Mouse (Mus musculus) limb, embryonic 15.5 days (tissue): ENCODE results near the gene Gns. TPM values are rescaled to one million over a fixed set of nuclear protein-coding genes. Genes with fewer than 3 reads are reported as not detected.

Experiments
- ATAC-seq: fragments of 200-750 bp; cut with Nextera tagmentation; 2 replicates; pipeline ENCODE4 v1.8.0; 2017; ENCODE audit warnings: low read depth, moderate TSS enrichment; ENCODE audit not compliant: insufficient number of reproducible peaks, low FRiP score, low TSS enrichment
- H3K27ac ChIP-seq: fragments of 300-500 bp; sonication (generic); 2 replicates; pipeline ENCODE4 v1.5.1; 2015; ENCODE audit warnings: moderate library complexity, mild to moderate bottlenecking, inconsistent platforms
- H3K27me3 ChIP-seq: fragments of 300-500 bp; sonication (generic); 2 replicates; pipeline ENCODE4 v1.6.1; 2015; ENCODE audit warnings: inconsistent platforms
- H3K36me3 ChIP-seq: fragments of 300-500 bp; sonication (generic); 2 replicates; pipeline ENCODE4 v1.6.1; 2015; ENCODE audit warnings: inconsistent platforms
- H3K4me1 ChIP-seq: fragments of 300-500 bp; sonication (generic); 2 replicates; pipeline ENCODE4 v1.6.1; 2015; ENCODE audit warnings: inconsistent platforms
- H3K4me2 ChIP-seq: fragments of 300-500 bp; sonication (generic); 2 replicates; pipeline ENCODE4 v1.6.1; 2015; ENCODE audit warnings: mild to moderate bottlenecking, inconsistent platforms
- H3K4me3 ChIP-seq: fragments of 300-500 bp; sonication (generic); 2 replicates; pipeline ENCODE4 v1.5.1; 2015; ENCODE audit warnings: mild to moderate bottlenecking, inconsistent platforms
- H3K9ac ChIP-seq: fragments of 300-500 bp; sonication (generic); 2 replicates; pipeline ENCODE4 v1.6.1; 2015; ENCODE audit warnings: inconsistent platforms
- H3K9me3 ChIP-seq: fragments of 300-500 bp; sonication (generic); 2 replicates; pipeline ENCODE4 v1.6.1; 2016; ENCODE audit warnings: inconsistent platforms
- WGBS: fragments of 180-500 bp; shearing (Covaris S2); methylation state at CpG from one replicate; pipeline ENCODE4 v1.1.7; 2015; 5-methylcytosine and 5-hydroxymethylcytosine counted together
- polyA plus RNA-seq: library from polyadenylated mRNA; unstranded; fragments of >200 nt; fragmentation: Nextera tagmentation; extraction: Ambion mirVana; gene quantifications from 2 replicates; pipeline ENCODE4 v1.2.1, GENCODE M21; 2015

The Gns gene
- polyA plus RNA-seq, 1 experiment from 2014 or later, result 47.6 TPM

GRCm38 (mm10) chr10:121414127-121414526 lies 49.2 kb downstream of the Gns start:
- Histone ChIP-seq H3K4me2 (no peak overlapping the region), H3K27me3 (no peaks in the 10 kb centered on the region), H3K9me3 (no peaks in the 10 kb centered on the region), H3K4me1 (peaks cover 6% of the 10 kb centered on the region; the same call in 1 of the 2 replicates), H3K4me3 (no peak overlapping the region), H3K27ac (no peak overlapping the region), H3K9ac (no peak overlapping the region), H3K36me3 (peaks cover 47% of the 10 kb centered on the region)
- 74% methylated on average over 13 of the region's 13 CpGs for WGBS
- no peak for ATAC-seq

- no peaks in the 10 kb centered on the region for H3K27me3 ChIP-seq
- H3K27ac ChIP-seq, result no peak overlapping the region
- no peak overlapping the region for H3K4me2 ChIP-seq
- H3K9me3 ChIP-seq, result no peaks in the 10 kb centered on the region
- peaks cover 19% of the 10 kb centered on the region for H3K36me3 ChIP-seq
- 86% methylated on average over 14 of the region's 14 CpGs for WGBS
- no peak for ATAC-seq
- peaks cover 44% of the 10 kb centered on the region for H3K4me1 ChIP-seq
- H3K4me3 ChIP-seq, result no peak overlapping the region
- no peak overlapping the region for H3K9ac ChIP-seq
Measured at GRCm38 (mm10) chr10:121418835-121419234, 53.9 kb downstream of the Gns start.

GRCm38 (mm10) chr10:121419640-121420470 lies 55.0 kb downstream of the Gns start:
- H3K4me1 ChIP-seq, result peaks cover 49% of the 10 kb centered on the region
- H3K4me2 ChIP-seq, result no peak overlapping the region
- no peaks in the 10 kb centered on the region for H3K27me3 ChIP-seq
- ATAC-seq, result peak; percentile 75
- 47% methylated on average over 22 of the region's 22 CpGs for WGBS
- H3K9ac ChIP-seq, result no peak overlapping the region
- peak overlapping the region; percentile 39; the same call in 1 of the 2 replicates for H3K27ac ChIP-seq
- H3K4me3 ChIP-seq, result no peak overlapping the region
- H3K36me3 ChIP-seq, result peaks cover 11% of the 10 kb centered on the region; the same call in 1 of the 2 replicates
- no peaks in the 10 kb centered on the region for H3K9me3 ChIP-seq

- 64% methylated on average over 9 of the region's 9 CpGs for WGBS
- H3K27ac ChIP-seq, result no peak overlapping the region
- ATAC-seq, result no peak
Measured at GRCm38 (mm10) chr10:121421023-121421422, 56.1 kb downstream of the Gns start.

GRCm38 (mm10) chr10:121421657-121422290 lies 56.9 kb downstream of the Gns start:
- Histone ChIP-seq H3K27ac (no peak overlapping the region), H3K9ac (no peak overlapping the region), H3K27me3 (no peaks in the 10 kb centered on the region), H3K4me1 (peaks cover 57% of the 10 kb centered on the region), H3K36me3 (no peaks in the 10 kb centered on the region), H3K4me2 (no peak overlapping the region), H3K9me3 (no peaks in the 10 kb centered on the region), H3K4me3 (no peak overlapping the region)
- no peak for ATAC-seq
- 81% methylated on average over 11 of the region's 11 CpGs for WGBS

More at GRCm38 (mm10) chr10:121421023-121421422, 56.1 kb downstream of the Gns start:
- Histone ChIP-seq H3K4me1 (peaks cover 55% of the 10 kb centered on the region), H3K9ac (no peak overlapping the region), H3K9me3 (no peaks in the 10 kb centered on the region), H3K36me3 (peaks cover 1% of the 10 kb centered on the region; the same call in 1 of the 2 replicates), H3K27me3 (no peaks in the 10 kb centered on the region), H3K4me3 (no peak overlapping the region), H3K4me2 (no peak overlapping the region)

GRCm38 (mm10) chr10:121422294-121422693 lies 57.4 kb downstream of the Gns start:
- ATAC-seq, result no peak
- H3K27me3 ChIP-seq, result no peaks in the 10 kb centered on the region
- no peak overlapping the region; the same call in 1 of the 2 replicates for H3K27ac ChIP-seq
- WGBS, result 82% methylated on average over 6 of the region's 6 CpGs
- H3K9me3 ChIP-seq, result no peaks in the 10 kb centered on the region
- H3K4me2 ChIP-seq, result no peak overlapping the region
- H3K4me3 ChIP-seq, result no peak overlapping the region
- no peak overlapping the region for H3K9ac ChIP-seq
- peaks cover 61% of the 10 kb centered on the region for H3K4me1 ChIP-seq
- H3K36me3 ChIP-seq, result no peaks in the 10 kb centered on the region

- no peak overlapping the region for H3K4me3 ChIP-seq
- no peak overlapping the region for H3K4me2 ChIP-seq
- no peak for ATAC-seq
- peaks cover 75% of the 10 kb centered on the region for H3K4me1 ChIP-seq
- H3K9ac ChIP-seq, result no peak overlapping the region
- WGBS, result 74% methylated on average over 16 of the region's 16 CpGs
- H3K9me3 ChIP-seq, result no peaks in the 10 kb centered on the region
- H3K27me3 ChIP-seq, result no peaks in the 10 kb centered on the region
- no peak overlapping the region for H3K27ac ChIP-seq
- no peaks in the 10 kb centered on the region for H3K36me3 ChIP-seq
Measured at GRCm38 (mm10) chr10:121423541-121424349, 58.9 kb downstream of the Gns start.

- Histone ChIP-seq H3K36me3 (no peaks in the 10 kb centered on the region), H3K27ac (no peak overlapping the region), H3K4me2 (no peak overlapping the region), H3K4me3 (no peak overlapping the region), H3K9me3 (no peaks in the 10 kb centered on the region), H3K9ac (no peak overlapping the region), H3K27me3 (no peaks in the 10 kb centered on the region), H3K4me1 (peaks cover 77% of the 10 kb centered on the region)
- no peak for ATAC-seq
- WGBS, result 85% methylated on average over 3 of the region's 3 CpGs
Measured at GRCm38 (mm10) chr10:121424455-121424854, 59.6 kb downstream of the Gns start.

- no peaks in the 10 kb centered on the region for H3K36me3 ChIP-seq
- H3K4me3 ChIP-seq, result no peak overlapping the region
- ATAC-seq, result no peak
- H3K4me1 ChIP-seq, result peaks cover 77% of the 10 kb centered on the region
- H3K9me3 ChIP-seq, result no peaks in the 10 kb centered on the region
- no peak overlapping the region for H3K9ac ChIP-seq
- 83% methylated on average over 5 of the region's 5 CpGs for WGBS
- no peaks in the 10 kb centered on the region for H3K27me3 ChIP-seq
- no peak overlapping the region for H3K4me2 ChIP-seq
- H3K27ac ChIP-seq, result no peak overlapping the region
Measured at GRCm38 (mm10) chr10:121425079-121425478, 60.2 kb downstream of the Gns start.

GRCm38 (mm10) chr10:121425506-121426025 lies 60.7 kb downstream of the Gns start:
- no peak overlapping the region for H3K9ac ChIP-seq
- 50% methylated on average over 14 of the region's 14 CpGs for WGBS
- H3K4me2 ChIP-seq, result no peak overlapping the region
- no peaks in the 10 kb centered on the region for H3K27me3 ChIP-seq
- peaks cover 77% of the 10 kb centered on the region for H3K4me1 ChIP-seq
- H3K9me3 ChIP-seq, result no peaks in the 10 kb centered on the region
- H3K27ac ChIP-seq, result peak overlapping the region; percentile 38; the same call in 1 of the 2 replicates
- ATAC-seq, result no peak
- no peaks in the 10 kb centered on the region for H3K36me3 ChIP-seq
- H3K4me3 ChIP-seq, result no peak overlapping the region

GRCm38 (mm10) chr10:121426458-121427070 lies 61.7 kb downstream of the Gns start:
- H3K27me3 ChIP-seq, result no peaks in the 10 kb centered on the region
- no peak overlapping the region for H3K4me3 ChIP-seq
- 27% methylated on average over 5 of the region's 5 CpGs for WGBS
- peak overlapping the region; percentile 43 for H3K27ac ChIP-seq
- H3K36me3 ChIP-seq, result no peaks in the 10 kb centered on the region
- H3K4me2 ChIP-seq, result no peak overlapping the region
- H3K9ac ChIP-seq, result no peak overlapping the region
- H3K9me3 ChIP-seq, result no peaks in the 10 kb centered on the region
- peaks cover 77% of the 10 kb centered on the region for H3K4me1 ChIP-seq
- ATAC-seq, result no peak
